Mouse (Mus musculus) liver, postnatal 0 days (tissue): ENCODE results near the gene Spaca7.

Experiments
- CTCF ChIP-seq: sonication (generic); IDR thresholded peaks from 2 replicates; pipeline ENCODE4 v1.5.1; 2016; ENCODE audit warnings: antibody characterized with exemption, low read depth
- EP300 ChIP-seq: IDR thresholded peaks from 2 replicates; pipeline ENCODE4 v1.6.1; 2016; ENCODE audit warnings: antibody characterized with exemption, low read depth, mild to moderate bottlenecking

DNA sequence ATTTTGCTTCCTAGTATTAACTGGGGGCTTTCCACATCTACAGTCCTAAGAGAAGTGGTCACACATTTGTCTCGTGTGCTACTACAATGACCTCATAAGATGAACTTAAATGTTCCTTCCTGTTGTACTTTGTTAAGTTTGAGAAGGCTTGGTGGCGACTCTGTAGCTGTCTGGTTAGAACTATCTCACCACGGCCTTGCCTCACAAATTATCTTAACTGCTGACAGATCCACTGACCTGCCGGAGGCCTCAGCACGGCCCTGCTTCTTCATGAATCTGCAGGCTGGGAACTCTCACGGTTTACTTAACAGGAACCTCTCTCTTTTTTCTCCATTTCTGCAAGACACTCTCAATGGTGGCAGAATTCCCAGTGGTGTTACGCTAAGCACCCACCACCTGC lies 72.1 kb downstream of the Spaca7 start:
- TF ChIP-seq CTCF = no peak
- TF ChIP-seq EP300 = no peak
